Mouse (Mus musculus): ENCODE data around the gene Tbcb. TPM values are rescaled to one million over a fixed set of nuclear protein-coding genes. Genes with fewer than 3 reads are reported as not detected.
"Not testable (repeated sequence)": the region's sequence is repeated elsewhere in the genome, so short reads cannot be mapped to it uniquely, and the experiment has no call there.

Gene Tbcb
- polyA plus RNA-seq, 1 experiment from 2014 or later = 34.4 TPM

DNA sequence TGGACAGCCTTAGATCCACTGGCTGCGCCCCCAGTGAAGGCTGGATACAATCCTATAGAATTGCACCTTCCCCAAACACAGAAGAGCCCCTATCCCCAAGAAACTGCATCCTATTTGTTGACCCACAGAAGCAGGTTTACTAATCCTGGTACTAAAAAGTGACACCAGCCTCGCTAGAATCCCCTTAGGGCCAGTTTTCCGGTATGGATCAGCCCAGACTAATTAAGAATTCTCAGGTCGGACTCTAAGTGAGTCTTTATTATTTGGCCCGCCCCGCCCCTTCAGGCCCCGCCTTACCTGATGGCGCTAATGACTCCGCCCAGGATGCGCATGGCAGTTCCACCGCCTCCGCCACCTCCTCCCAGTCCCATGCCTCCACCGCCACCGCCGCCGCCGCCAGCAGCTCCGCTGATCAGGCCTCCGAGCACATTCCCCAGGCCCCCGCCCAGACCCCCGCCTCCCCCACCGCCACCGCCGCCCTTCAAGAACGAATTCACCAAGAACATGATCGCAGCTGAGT, 38.4 kb downstream of the Tbcb start:
- Histone ChIP-seq H3K9me3 (replicated peaks; ENCODE audit: control insufficient read depth, low read length) (no peaks in the 10 kb centered on the region), H3K27ac (ENCODE audit: low read length) (peak overlapping the region; percentile 91), H3K4me1 (ENCODE audit: control insufficient read depth, low read depth, low read length) (peaks cover 26% of the 10 kb centered on the region), H3K4me3 (ENCODE audit: low read depth, low read length) (peak overlapping the region; percentile 79), H3K27me3 (ENCODE audit: control insufficient read depth, insufficient read depth, low read depth, low read length) (no peaks in the 10 kb centered on the region), H3K4me2 (ENCODE audit: low read depth, low read length) (peak overlapping the region; percentile 90), H3K9ac (ENCODE audit: low read depth, low read length) (peak overlapping the region; percentile 80), H3K36me3 (ENCODE audit: control insufficient read depth, insufficient read depth) (peaks cover 12% of the 10 kb centered on the region)
- 1% methylated on average over 25 of the region's 26 CpGs for WGBS (ENCODE audit: insufficient replicate concordance)
- ATAC-seq (ENCODE audit: low read depth) = peak; percentile 82

DNA sequence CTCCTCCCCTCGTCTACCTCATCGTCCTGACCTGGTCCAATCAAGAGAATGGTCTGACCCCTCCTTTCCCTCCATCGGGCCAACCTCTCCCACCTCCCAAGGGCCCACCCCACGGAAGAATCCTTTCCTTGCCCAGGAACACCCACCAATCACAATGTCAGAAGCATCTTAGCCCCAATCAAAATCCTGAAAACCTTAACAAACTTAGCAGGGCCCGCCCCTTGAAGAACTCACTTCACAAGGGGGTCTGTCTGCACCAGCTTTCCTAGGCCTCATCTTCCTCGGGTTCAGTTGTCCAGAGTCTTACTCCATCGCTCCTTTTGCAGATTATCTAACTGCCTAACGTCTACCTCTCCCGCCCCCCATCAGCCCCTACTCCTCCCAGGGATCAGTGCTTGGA, 39.1 kb downstream of the Tbcb start:
- no peak for ATAC-seq (ENCODE audit: low read depth)
- H3K4me1 ChIP-seq (ENCODE audit: control insufficient read depth, low read depth, low read length) = peaks cover 23% of the 10 kb centered on the region
- WGBS (ENCODE audit: insufficient replicate concordance) = 60% methylated on average over 9 of the region's 9 CpGs
- peak overlapping the region; percentile 38 for H3K9ac ChIP-seq (ENCODE audit: low read depth, low read length)
- no peaks in the 10 kb centered on the region for H3K9me3 ChIP-seq (replicated peaks; ENCODE audit: control insufficient read depth, low read length)
- no peak overlapping the region; the same call in 1 of the 2 replicates for H3K27ac ChIP-seq (ENCODE audit: low read length)
- no peaks in the 10 kb centered on the region for H3K27me3 ChIP-seq (ENCODE audit: control insufficient read depth, insufficient read depth, low read depth, low read length)
- peaks cover 12% of the 10 kb centered on the region for H3K36me3 ChIP-seq (ENCODE audit: control insufficient read depth, insufficient read depth)
- H3K4me2 ChIP-seq (ENCODE audit: low read depth, low read length) = peak overlapping the region; percentile 90
- no peak overlapping the region; the same call in 1 of the 2 replicates for H3K4me3 ChIP-seq (ENCODE audit: low read depth, low read length)

DNA sequence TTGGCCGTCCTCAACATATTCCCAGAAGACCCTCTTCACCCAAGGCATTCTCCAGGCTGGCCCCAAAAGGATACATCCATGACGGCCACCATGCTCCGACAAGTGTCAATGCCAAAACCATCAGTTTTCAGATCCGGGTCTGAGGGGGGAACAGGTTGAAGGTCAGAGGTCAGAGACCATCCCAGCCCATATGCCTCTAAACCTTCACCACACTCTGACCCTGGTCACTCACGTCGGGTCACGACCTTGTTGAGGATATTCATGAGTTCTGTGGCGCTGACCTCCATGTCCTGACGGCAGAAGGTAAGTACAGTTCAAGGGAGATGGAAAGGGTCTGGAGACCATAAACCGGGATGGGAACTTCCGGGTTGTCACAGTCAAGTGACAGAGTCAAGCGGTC, 40.0 kb downstream of the Tbcb start:
- WGBS (ENCODE audit: insufficient replicate concordance) = 87% methylated on average over 12 of the region's 12 CpGs
- Histone ChIP-seq H3K36me3 (ENCODE audit: control insufficient read depth, insufficient read depth) (peaks cover 18% of the 10 kb centered on the region), H3K27ac (ENCODE audit: low read length) (no peak overlapping the region), H3K9me3 (replicated peaks; ENCODE audit: control insufficient read depth, low read length) (no peaks in the 10 kb centered on the region), H3K4me2 (ENCODE audit: low read depth, low read length) (no peak overlapping the region), H3K9ac (ENCODE audit: low read depth, low read length) (no peak overlapping the region), H3K4me3 (ENCODE audit: low read depth, low read length) (no peak overlapping the region), H3K27me3 (ENCODE audit: control insufficient read depth, insufficient read depth, low read depth, low read length) (no peaks in the 10 kb centered on the region), H3K4me1 (ENCODE audit: control insufficient read depth, low read depth, low read length) (peaks cover 23% of the 10 kb centered on the region)
- no peak for ATAC-seq (ENCODE audit: low read depth)

DNA sequence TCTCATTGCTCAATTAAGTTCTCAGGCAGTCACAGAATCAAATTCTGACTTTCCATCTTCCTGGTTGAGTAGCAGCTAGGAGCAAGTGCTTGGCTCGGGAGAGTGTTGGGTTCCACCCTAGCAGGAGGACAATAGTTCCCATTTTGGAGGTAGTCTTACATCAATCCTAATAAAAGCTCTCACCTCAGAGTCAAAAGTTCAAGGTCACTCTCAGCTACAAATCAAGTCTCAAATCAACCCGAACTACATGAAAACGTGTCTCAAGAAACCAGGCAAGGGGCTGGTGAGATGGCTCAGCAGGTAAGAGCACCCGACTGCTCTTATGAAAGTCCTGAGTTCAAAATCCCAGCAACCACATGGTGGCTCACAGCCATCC, 43.0 kb downstream of the Tbcb start:
- Histone ChIP-seq H3K4me1 (ENCODE audit: control insufficient read depth, low read depth, low read length) (peaks cover 16% of the 10 kb centered on the region), H3K4me2 (ENCODE audit: low read depth, low read length) (no peak overlapping the region), H3K4me3 (ENCODE audit: low read depth, low read length) (no peak overlapping the region), H3K9ac (ENCODE audit: low read depth, low read length) (no peak overlapping the region), H3K27ac (ENCODE audit: low read length) (no peak overlapping the region), H3K27me3 (ENCODE audit: control insufficient read depth, insufficient read depth, low read depth, low read length) (no peaks in the 10 kb centered on the region), H3K9me3 (replicated peaks; ENCODE audit: control insufficient read depth, low read length) (no peaks in the 10 kb centered on the region), H3K36me3 (ENCODE audit: control insufficient read depth, insufficient read depth) (peaks cover 28% of the 10 kb centered on the region)
- 81% methylated on average over 4 of the region's 4 CpGs for WGBS (ENCODE audit: insufficient replicate concordance)
- no peak for ATAC-seq (ENCODE audit: low read depth)

DNA sequence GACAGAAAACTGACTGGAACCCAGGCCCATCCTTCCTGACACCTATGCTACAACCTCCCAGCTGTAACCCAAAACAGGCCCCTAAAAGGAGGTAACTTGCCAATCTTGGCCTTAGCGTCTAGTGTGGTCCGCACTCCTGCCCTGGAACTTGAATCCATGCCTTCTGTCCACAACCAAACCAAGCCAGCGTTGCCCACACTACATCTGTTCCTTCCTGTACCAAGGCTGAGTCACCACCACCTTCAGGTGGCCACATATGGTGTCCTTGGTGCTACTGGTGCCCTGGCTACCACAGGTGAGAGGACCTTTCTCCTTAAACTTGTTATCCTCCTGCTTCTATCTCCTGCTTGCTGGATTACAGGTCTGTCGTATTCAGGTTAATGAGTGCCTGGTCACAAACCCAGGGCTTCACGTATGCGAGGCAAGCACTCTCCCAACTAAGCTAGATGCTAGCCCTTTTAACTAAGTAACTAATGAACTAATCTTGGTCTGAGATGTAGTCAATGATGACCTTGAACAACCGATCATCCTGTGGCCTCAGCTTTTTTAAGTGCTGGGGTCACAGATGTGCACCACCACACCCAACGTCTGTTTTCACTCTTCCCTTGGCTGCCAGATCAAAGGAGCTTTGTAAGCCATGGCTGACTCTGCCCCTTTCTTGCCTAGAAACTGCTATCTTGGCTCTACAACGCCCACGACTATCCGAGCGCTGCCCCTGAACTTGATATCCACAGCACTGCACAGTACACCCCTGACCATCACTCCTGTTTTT, 43.5 kb downstream of the Tbcb start:
- no peak for ATAC-seq (ENCODE audit: low read depth)

DNA sequence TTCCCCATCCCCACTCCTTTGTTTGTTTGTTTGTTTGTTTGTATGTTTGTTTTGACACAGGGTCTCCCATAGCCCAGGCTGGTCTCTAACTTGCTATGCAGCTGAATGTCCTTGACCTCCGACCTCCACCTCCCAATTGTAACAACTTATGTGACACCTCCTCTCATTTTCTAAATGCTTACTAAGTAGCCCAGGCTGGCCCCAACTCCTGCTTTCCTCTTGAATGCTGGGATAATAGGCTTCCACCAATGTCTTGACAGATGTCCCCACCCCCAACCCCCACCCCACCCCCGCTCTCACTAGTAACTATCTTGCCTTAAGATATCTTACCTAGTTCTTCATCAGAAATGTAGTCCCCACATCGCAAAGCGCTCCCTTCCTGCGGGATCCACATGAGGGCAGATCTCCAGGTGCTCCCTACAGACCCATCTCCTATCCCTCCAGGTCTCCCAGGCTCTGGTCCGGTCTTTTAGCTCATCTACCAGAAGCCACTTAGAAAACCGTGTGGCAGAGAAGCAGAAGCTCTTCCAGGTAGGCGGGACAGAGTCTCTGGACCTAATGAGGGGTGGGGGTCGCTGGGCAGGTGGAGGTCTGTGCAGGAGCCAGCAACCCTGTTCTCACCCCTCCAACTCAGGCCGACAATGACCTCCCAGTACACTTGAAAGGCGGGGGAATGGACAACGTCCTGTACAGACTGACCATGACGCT, 47.3 kb downstream of the Tbcb start:
- Histone ChIP-seq H3K4me2 (ENCODE audit: low read depth, low read length) (no peak overlapping the region), H3K4me3 (ENCODE audit: low read depth, low read length) (no peak overlapping the region; the same call in 1 of the 2 replicates), H3K4me1 (ENCODE audit: control insufficient read depth, low read depth, low read length) (peaks cover 11% of the 10 kb centered on the region), H3K36me3 (ENCODE audit: control insufficient read depth, insufficient read depth) (peaks cover 15% of the 10 kb centered on the region), H3K9me3 (replicated peaks; ENCODE audit: control insufficient read depth, low read length) (no peaks in the 10 kb centered on the region), H3K27me3 (ENCODE audit: control insufficient read depth, insufficient read depth, low read depth, low read length) (no peaks in the 10 kb centered on the region), H3K27ac (ENCODE audit: low read length) (no peak overlapping the region), H3K9ac (ENCODE audit: low read depth, low read length) (no peak overlapping the region)
- no peak for ATAC-seq (ENCODE audit: low read depth)
- 72% methylated on average over 13 of the region's 13 CpGs for WGBS (ENCODE audit: insufficient replicate concordance)

More for the DNA sequence above, 43.5 kb downstream of the Tbcb start:
- Histone ChIP-seq H3K9ac (ENCODE audit: low read depth, low read length) (no peak overlapping the region), H3K4me1 (ENCODE audit: control insufficient read depth, low read depth, low read length) (peaks cover 19% of the 10 kb centered on the region), H3K4me2 (ENCODE audit: low read depth, low read length) (no peak overlapping the region), H3K9me3 (replicated peaks; ENCODE audit: control insufficient read depth, low read length) (no peaks in the 10 kb centered on the region), H3K27ac (ENCODE audit: low read length) (no peak overlapping the region), H3K4me3 (ENCODE audit: low read depth, low read length) (no peak overlapping the region), H3K27me3 (ENCODE audit: control insufficient read depth, insufficient read depth, low read depth, low read length) (no peaks in the 10 kb centered on the region), H3K36me3 (ENCODE audit: control insufficient read depth, insufficient read depth) (peaks cover 28% of the 10 kb centered on the region)
- 77% methylated on average over 12 of the region's 12 CpGs for WGBS (ENCODE audit: insufficient replicate concordance)

DNA sequence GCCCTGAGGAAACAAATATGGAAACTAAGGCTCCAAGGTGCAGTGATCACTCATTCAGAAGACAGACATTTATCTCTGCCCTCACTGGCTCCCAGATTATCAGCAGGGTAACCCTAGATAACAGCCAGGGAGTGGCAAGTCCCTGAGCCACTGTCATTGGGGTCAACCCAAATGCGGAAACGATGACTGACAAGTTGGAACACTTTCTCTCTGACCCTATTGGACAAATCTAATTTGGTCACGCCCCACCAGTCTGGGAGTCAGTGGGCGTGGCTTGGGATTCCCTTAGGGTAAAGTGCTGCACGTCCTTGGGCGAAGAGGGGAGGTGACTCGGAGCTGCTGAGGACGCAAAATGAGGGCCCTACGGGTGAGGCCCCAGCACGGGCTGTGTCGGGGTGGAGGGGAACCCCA, 48.2 kb downstream of the Tbcb start, which contains the start of gene Cox7a1:
TSS of gene Cox7a1 (plus strand) at position 266 of the 411 bp plus-strand sequence.
- under 1% methylated on average over 11 of the region's 11 CpGs for WGBS (ENCODE audit: insufficient replicate concordance)
- 0 out of 2 replicates have a peak within 1 kb of the TSS, but pooled peaks have one; percentile 26 for H3K27ac ChIP-seq (ENCODE audit: low read length)
- ATAC-seq (ENCODE audit: low read depth) = peak; percentile 92
- no peaks in the 10 kb centered on the region for H3K9me3 ChIP-seq (replicated peaks; ENCODE audit: control insufficient read depth, low read length)
- peak within 1 kb of the TSS; percentile 45 for H3K9ac ChIP-seq (ENCODE audit: low read depth, low read length)
- peaks cover 11% of the 10 kb centered on the region for H3K4me1 ChIP-seq (ENCODE audit: control insufficient read depth, low read depth, low read length)
- no peaks in the 10 kb centered on the region for H3K27me3 ChIP-seq (ENCODE audit: control insufficient read depth, insufficient read depth, low read depth, low read length)
- peak within 1 kb of the TSS; percentile 70 for H3K4me2 ChIP-seq (ENCODE audit: low read depth, low read length)
- peak within 1 kb of the TSS; percentile 47 for H3K4me3 ChIP-seq (ENCODE audit: low read depth, low read length)
- peaks cover 15% of the 10 kb centered on the region for H3K36me3 ChIP-seq (ENCODE audit: control insufficient read depth, insufficient read depth)

DNA sequence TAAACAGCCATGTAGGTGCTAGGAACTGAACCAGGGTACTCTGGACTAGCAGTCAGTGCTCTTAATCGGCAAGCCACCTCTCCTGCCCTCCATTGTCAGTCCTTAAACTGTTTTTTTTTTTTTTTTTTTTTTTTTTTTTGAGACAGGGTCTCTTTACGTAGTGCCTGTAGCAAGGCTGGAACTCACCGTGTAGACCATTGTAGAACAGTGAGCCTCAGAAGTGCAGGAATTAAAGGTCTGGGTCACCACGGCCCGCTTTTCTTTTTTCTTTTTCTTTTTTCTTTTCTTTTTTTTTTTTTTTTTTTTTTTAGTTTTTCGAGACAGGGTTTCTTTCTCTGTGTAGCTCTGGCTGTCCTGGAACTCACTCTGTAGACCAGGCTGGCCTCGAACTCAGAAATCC, 48.9 kb downstream of the Tbcb start:
- not testable (repeated sequence) for H3K4me3 ChIP-seq (ENCODE audit: low read depth, low read length); H3K27ac ChIP-seq (ENCODE audit: low read length); H3K27me3 ChIP-seq (ENCODE audit: control insufficient read depth, insufficient read depth, low read depth, low read length); ATAC-seq (ENCODE audit: low read depth); H3K9ac ChIP-seq (ENCODE audit: low read depth, low read length); H3K9me3 ChIP-seq (replicated peaks; ENCODE audit: control insufficient read depth, low read length)
- peaks cover 11% of the 10 kb centered on the region for H3K4me1 ChIP-seq (ENCODE audit: control insufficient read depth, low read depth, low read length)
- WGBS (ENCODE audit: insufficient replicate concordance) = 57% methylated on average over 6 of the region's 7 CpGs
- H3K36me3 ChIP-seq (ENCODE audit: control insufficient read depth, insufficient read depth) = peaks cover 15% of the 10 kb centered on the region
- H3K4me2 ChIP-seq (ENCODE audit: low read depth, low read length) = peak overlapping the region; percentile 70; the same call in 1 of the 2 replicates

DNA sequence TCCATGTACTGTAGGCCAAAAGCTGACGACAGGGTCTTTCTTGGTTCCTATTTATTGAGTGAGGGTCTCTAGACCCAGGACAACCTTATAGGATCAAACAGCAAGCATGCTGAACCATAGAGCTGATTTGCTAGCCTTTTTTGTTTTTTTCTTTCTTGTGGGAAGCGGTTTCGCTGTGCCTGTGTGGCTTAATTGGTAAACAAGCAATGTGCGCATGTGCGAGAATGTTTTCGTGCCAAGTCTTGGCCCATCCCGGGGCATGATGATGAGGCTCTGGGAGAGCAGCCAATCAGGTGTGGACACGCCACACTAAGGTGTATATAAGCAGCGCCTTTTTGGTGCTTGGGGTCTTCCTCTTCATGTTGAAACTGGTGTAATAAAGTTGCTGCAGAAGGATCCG, 50.1 kb downstream of the Tbcb start:
- WGBS (ENCODE audit: insufficient replicate concordance) = 84% methylated on average over 10 of the region's 10 CpGs
- not testable (repeated sequence) for H3K9ac ChIP-seq (ENCODE audit: low read depth, low read length); H3K27ac ChIP-seq (ENCODE audit: low read length); H3K4me3 ChIP-seq (ENCODE audit: low read depth, low read length); ATAC-seq (ENCODE audit: low read depth); H3K27me3 ChIP-seq (ENCODE audit: control insufficient read depth, insufficient read depth, low read depth, low read length); H3K9me3 ChIP-seq (replicated peaks; ENCODE audit: control insufficient read depth, low read length); H3K4me2 ChIP-seq (ENCODE audit: low read depth, low read length); H3K36me3 ChIP-seq (ENCODE audit: control insufficient read depth, insufficient read depth)
- peaks cover 11% of the 10 kb centered on the region for H3K4me1 ChIP-seq (ENCODE audit: control insufficient read depth, low read depth, low read length)
